Mouse (Mus musculus) spleen, adult 2 months (tissue): ENCODE measurements around the gene Chrna9. TPM values are rescaled to one million over a fixed set of nuclear protein-coding genes. Genes with fewer than 3 reads are reported as not detected.

ENCODE experiments used
- DNase-seq, 2 experiments: peaks; one replicate each; pipeline versions ENCODE4 v3.0.0 to v3.0.0-alpha.2; 2012 to 2021; ENCODE audit warnings: low spot score in 2 of 2, low read depth in 1 of 2
- H3K27ac ChIP-seq: fragments of 200-500 bp; 2 replicates; pipeline ENCODE4 v1.5.1; 2012; ENCODE audit warnings: low read length, inconsistent platforms; ENCODE audit not compliant: insufficient read depth
- H3K27me3 ChIP-seq: fragments of 200-500 bp; 2 replicates; pipeline ENCODE4 v1.6.1; 2012; ENCODE audit warnings: mild to moderate bottlenecking, moderate library complexity, low read length, inconsistent platforms; ENCODE audit not compliant: control insufficient read depth, insufficient read depth
- H3K36me3 ChIP-seq: fragments of 200-500 bp; 2 replicates; pipeline ENCODE4 v1.6.1; 2012; ENCODE audit warnings: mild to moderate bottlenecking, low read length, inconsistent platforms; ENCODE audit not compliant: control insufficient read depth, insufficient read depth
- H3K4me1 ChIP-seq: fragments of 200-500 bp; 2 replicates; pipeline ENCODE4 v1.6.1; 2011; ENCODE audit warnings: inconsistent platforms; ENCODE audit not compliant: control insufficient read depth, insufficient read depth, insufficient read length
- H3K4me3 ChIP-seq: fragments of 200-500 bp; 2 replicates; pipeline ENCODE4 v1.5.1; 2011; ENCODE audit warnings: mild to moderate bottlenecking, inconsistent platforms; ENCODE audit not compliant: insufficient read depth, insufficient read length; ENCODE audit errors: extremely low read depth
- CTCF ChIP-seq: fragments of 200-500 bp; IDR thresholded peaks from 2 replicates; pipeline ENCODE4 v1.5.1; 2011; ENCODE audit warnings: mild to moderate bottlenecking, inconsistent platforms; ENCODE audit not compliant: insufficient read depth, insufficient read length, insufficient replicate concordance; ENCODE audit errors: extremely low read depth
- POLR2A ChIP-seq: fragments of 200-500 bp; IDR thresholded peaks from 2 replicates; pipeline ENCODE4 v1.6.1; 2011; ENCODE audit warnings: low read depth, low read length, inconsistent platforms
- WGBS: fragments of 180-500 bp; shearing (Covaris S2); methylation state at CpG from one replicate; pipeline ENCODE4 v1.1.7; 2018; 5-methylcytosine and 5-hydroxymethylcytosine counted together
- polyA plus RNA-seq: library from polyadenylated mRNA; depleted of rRNA; stranded (reverse); fragments of >200 nt; gene quantifications from 2 replicates; pipeline ENCODE4 v1.2.3, GENCODE M21; 2012

Chrna9 gene
- polyA plus RNA-seq, 1 experiment: 0.54 TPM

GRCm38 (mm10) chr5:65904476-65904875, 30.2 kb upstream of the Chrna9 start:
- peaks cover 12% of the 10 kb centered on the region; the same call in 1 of the 2 replicates for H3K4me1 ChIP-seq
- no peak overlapping the region for H3K4me3 ChIP-seq
- H3K27me3 ChIP-seq: no peaks in the 10 kb centered on the region
- no peak for DNase-seq
- TF ChIP-seq POLR2A: no peak
- no peak for TF ChIP-seq CTCF
- H3K36me3 ChIP-seq: no peaks in the 10 kb centered on the region
- WGBS: 80% methylated on average over 4 of the region's 4 CpGs
- H3K27ac ChIP-seq: no peak overlapping the region

GRCm38 (mm10) chr5:65908751-65909150, 26.0 kb upstream of the Chrna9 start:
- no peak for DNase-seq
- WGBS: 84% methylated on average over 2 of the region's 2 CpGs
- peaks cover 19% of the 10 kb centered on the region; the same call in 1 of the 2 replicates for H3K4me1 ChIP-seq

GRCm38 (mm10) chr5:65909321-65909720, 25.4 kb upstream of the Chrna9 start:
- WGBS: 44% methylated on average over 4 of the region's 4 CpGs
- Histone ChIP-seq H3K4me3 (no peak overlapping the region), H3K27me3 (no peaks in the 10 kb centered on the region), H3K27ac (peak overlapping the region; percentile 24; the same call in 1 of the 2 replicates), H3K36me3 (no peaks in the 10 kb centered on the region), H3K4me1 (peaks cover 19% of the 10 kb centered on the region; the same call in 1 of the 2 replicates)
- TF ChIP-seq CTCF (no peak), POLR2A (no peak)
- no peak for DNase-seq

More at GRCm38 (mm10) chr5:65908751-65909150, 26.0 kb upstream of the Chrna9 start:
- Histone ChIP-seq H3K36me3 (no peaks in the 10 kb centered on the region), H3K27ac (no peak overlapping the region), H3K27me3 (no peaks in the 10 kb centered on the region), H3K4me3 (no peak overlapping the region)
- TF ChIP-seq CTCF (no peak), POLR2A (no peak)

GRCm38 (mm10) chr5:65910398-65910797, 24.3 kb upstream of the Chrna9 start:
- WGBS: 27% methylated on average over 4 of the region's 4 CpGs
- TF ChIP-seq CTCF: no peak
- no peak for TF ChIP-seq POLR2A
- peaks cover 19% of the 10 kb centered on the region; the same call in 1 of the 2 replicates for H3K4me1 ChIP-seq
- H3K4me3 ChIP-seq: no peak overlapping the region
- H3K27me3 ChIP-seq: no peaks in the 10 kb centered on the region
- H3K36me3 ChIP-seq: no peaks in the 10 kb centered on the region
- DNase-seq: peak in 1 of 2 experiments; percentile 46
- H3K27ac ChIP-seq: peak overlapping the region; percentile 34

GRCm38 (mm10) chr5:65911676-65912075, 23.0 kb upstream of the Chrna9 start:
- no peak overlapping the region; the same call in 1 of the 2 replicates for H3K4me3 ChIP-seq
- 38% methylated on average over 7 of the region's 7 CpGs for WGBS
- no peak for TF ChIP-seq POLR2A
- no peak for TF ChIP-seq CTCF
- H3K4me1 ChIP-seq: peaks cover 19% of the 10 kb centered on the region; the same call in 1 of the 2 replicates
- no peaks in the 10 kb centered on the region for H3K36me3 ChIP-seq
- H3K27me3 ChIP-seq: no peaks in the 10 kb centered on the region
- no peak for DNase-seq
- peak overlapping the region; percentile 56 for H3K27ac ChIP-seq

- H3K36me3 ChIP-seq: no peaks in the 10 kb centered on the region
- peak overlapping the region; percentile 56; the same call in 1 of the 2 replicates for H3K27ac ChIP-seq
- no peak for TF ChIP-seq CTCF
- DNase-seq: no peak
- H3K27me3 ChIP-seq: no peaks in the 10 kb centered on the region
- peaks cover 19% of the 10 kb centered on the region; the same call in 1 of the 2 replicates for H3K4me1 ChIP-seq
- WGBS: 55% methylated on average over 5 of the region's 5 CpGs
- no peak overlapping the region for H3K4me3 ChIP-seq
Measured at GRCm38 (mm10) chr5:65912201-65912600, 22.5 kb upstream of the Chrna9 start.

DNA sequence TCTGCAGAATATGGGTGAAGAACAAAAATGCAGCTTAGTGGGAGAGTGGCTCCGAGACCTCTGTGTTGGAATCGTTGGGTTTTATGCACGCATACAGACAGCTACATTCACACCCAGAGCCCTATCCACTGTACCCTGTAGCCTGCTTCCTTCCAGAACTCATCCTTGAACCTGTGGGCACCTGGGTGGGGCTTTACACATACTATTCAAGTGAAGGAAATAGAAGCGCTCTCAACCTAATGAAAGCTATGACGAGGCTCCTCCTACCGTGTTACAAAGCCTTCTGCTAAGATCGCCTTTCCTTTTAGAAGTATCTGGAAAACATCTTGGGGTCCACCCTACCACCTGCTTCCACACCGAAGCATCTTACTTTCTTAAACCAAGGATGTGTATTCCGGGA, 21.6 kb upstream of the Chrna9 start:
- no peak overlapping the region for H3K27ac ChIP-seq
- H3K4me3 ChIP-seq: no peak overlapping the region
- 89% methylated on average over 9 of the region's 9 CpGs for WGBS
- no peaks in the 10 kb centered on the region for H3K36me3 ChIP-seq
- no peak for TF ChIP-seq POLR2A
- TF ChIP-seq CTCF: no peak
- H3K27me3 ChIP-seq: no peaks in the 10 kb centered on the region
- peaks cover 25% of the 10 kb centered on the region; the same call in 1 of the 2 replicates for H3K4me1 ChIP-seq
- no peak for DNase-seq

DNA sequence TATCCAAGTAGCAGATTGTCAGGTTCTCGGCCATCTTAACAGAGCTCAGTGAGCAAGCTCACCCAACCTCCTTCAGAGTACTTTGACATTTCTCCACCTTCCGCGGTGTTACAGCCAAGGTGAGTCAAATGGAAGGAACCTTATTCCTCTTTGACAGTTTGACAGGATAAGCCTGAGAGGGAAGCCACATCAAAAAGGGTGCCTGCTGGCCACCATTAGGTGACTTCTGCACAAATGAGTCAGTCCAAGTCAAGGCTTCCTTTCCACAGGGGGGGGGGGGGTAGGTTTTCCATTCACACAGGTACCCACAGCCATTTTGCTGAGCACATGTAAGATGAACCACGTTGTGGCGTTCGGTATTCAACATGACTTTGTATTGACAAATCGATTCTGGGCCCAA, 20.4 kb upstream of the Chrna9 start:
- Histone ChIP-seq H3K4me1 (peaks cover 34% of the 10 kb centered on the region), H3K27ac (no peak overlapping the region), H3K27me3 (no peaks in the 10 kb centered on the region), H3K4me3 (no peak overlapping the region), H3K36me3 (no peaks in the 10 kb centered on the region)
- no peak for DNase-seq
- TF ChIP-seq POLR2A: no peak
- TF ChIP-seq CTCF: no peak
- WGBS: 91% methylated on average over 7 of the region's 7 CpGs
